Mouse (Mus musculus) cerebellum, postnatal 14 days (tissue): ENCODE results near the gene Agbl4.
A peak's percentile ranks its signal among the peaks of the same experiment; 100 is the strongest.

Source experiments
- DNase-seq, 2 experiments: peaks; one replicate each; pipeline ENCODE4 v3.0.0; 2021; ENCODE audit warnings: mixed read lengths in 2 of 2

Agbl4 gene

GRCm38 (mm10) chr4:111449442-111450199, 1052.2 kb downstream of the Agbl4 start:
- no peak for DNase-seq

- DNase-seq: no peak
These were observed 1053.9 kb downstream of the Agbl4 start for GRCm38 (mm10) chr4:111451283-111451918.

GRCm38 (mm10) chr4:111452192-111452591, 1054.7 kb downstream of the Agbl4 start:
- no peak for DNase-seq

DNA sequence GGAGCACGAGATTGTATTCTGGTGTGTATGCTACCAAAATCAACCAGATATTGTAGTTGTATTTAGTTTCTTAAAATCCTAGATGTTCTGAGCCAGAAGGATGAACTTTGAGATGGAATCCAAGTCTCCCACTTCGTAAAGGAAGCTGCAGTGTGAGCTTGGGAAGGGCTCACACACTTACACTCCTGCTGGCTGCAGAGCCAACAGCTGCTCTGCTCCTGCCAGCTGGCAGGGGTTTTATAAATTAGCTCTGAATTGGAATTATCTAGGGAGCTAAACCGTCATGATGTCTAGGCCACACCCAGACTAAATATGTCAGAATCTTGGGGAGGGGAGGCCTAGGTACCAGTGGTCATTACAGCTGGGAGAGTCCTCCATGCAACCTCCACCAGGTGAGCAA, 1055.8 kb downstream of the Agbl4 start:
- DNase-seq: no peak

GRCm38 (mm10) chr4:111455621-111456020, 1058.2 kb downstream of the Agbl4 start:
- no peak for DNase-seq

- no peak for DNase-seq
These were observed 1060.1 kb downstream of the Agbl4 start for GRCm38 (mm10) chr4:111457568-111457967.

DNA sequence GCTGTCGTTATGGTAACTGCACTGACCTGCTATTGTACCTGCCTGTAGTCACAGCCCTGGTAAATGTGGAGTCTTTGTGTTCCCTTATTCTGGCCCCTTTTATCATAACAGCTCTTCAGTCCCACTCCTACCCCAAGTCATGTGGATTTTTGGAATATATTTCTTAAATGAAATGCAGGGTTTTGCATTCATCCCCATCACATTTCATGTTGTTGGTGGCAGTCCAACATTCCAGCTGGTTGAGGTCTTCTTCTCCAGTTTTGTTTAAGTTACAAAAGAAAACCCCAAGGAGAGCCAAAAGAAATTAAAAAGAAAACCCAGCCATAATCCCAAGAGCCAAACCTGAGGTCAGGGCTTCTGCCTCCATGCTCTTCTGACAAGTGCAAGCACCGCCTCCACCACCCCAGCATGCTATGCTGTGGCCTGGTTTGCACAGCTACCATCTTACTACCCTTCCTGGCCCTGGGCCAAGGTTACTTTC, 1069.9 kb downstream of the Agbl4 start:
- no peak for DNase-seq

GRCm38 (mm10) chr4:111467796-111468195, 1070.3 kb downstream of the Agbl4 start:
- DNase-seq: no peak

GRCm38 (mm10) chr4:111469847-111470246, 1072.4 kb downstream of the Agbl4 start:
- no peak for DNase-seq

- no peak for DNase-seq
These were observed 1074.3 kb downstream of the Agbl4 start for GRCm38 (mm10) chr4:111471726-111472125.

- DNase-seq: no peak
These were observed 1075.0 kb downstream of the Agbl4 start for GRCm38 (mm10) chr4:111472511-111472910.

- DNase-seq: no peak
These were observed 1075.6 kb downstream of the Agbl4 start for GRCm38 (mm10) chr4:111473014-111473413.

- no peak for DNase-seq
These were observed 1078.0 kb downstream of the Agbl4 start for GRCm38 (mm10) chr4:111475374-111475971.

DNA sequence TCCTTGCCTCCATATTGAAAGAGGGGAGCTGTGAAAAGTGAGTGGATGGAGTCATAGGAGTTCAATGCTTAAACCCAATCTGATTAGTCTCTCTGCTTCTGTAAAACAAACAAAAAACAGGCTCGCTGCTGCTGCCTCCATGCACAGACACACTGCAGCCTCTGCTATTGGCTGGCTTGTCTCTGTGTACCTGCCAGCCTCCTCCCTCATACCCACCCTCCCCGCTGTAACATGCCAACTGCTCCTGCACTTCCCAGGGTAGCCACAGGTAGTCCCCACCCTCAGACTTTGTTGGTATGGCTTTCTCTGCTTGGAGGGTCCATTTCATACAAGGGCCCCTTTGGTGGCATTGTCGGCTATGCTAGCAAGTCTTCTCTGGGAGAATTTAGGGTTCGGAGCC, 1080.0 kb downstream of the Agbl4 start:
- no peak for DNase-seq

DNA sequence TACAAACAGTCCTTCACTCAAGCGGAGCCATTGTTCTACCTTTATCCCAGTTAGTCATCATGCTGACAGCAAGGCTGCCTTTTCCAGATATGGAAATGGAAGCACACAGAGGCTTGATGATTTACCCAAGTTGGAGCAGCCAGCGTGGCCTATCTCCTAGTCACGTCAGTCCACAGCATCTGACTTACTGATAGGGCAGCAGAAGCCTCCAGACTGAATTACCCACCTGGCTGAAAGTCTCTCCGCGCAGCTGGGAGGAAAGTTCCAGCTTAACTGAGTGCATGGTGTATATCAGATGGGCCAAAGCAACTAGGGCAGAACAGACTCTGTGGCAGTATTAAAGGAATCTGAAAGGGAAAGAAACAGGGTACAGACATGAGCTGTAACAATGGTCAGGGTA, 1086.0 kb downstream of the Agbl4 start:
- DNase-seq: no peak

- DNase-seq: peak; percentile 34 to 35
These were observed 1087.7 kb downstream of the Agbl4 start for GRCm38 (mm10) chr4:111485189-111485588.

GRCm38 (mm10) chr4:111486187-111486586, 1088.7 kb downstream of the Agbl4 start:
- DNase-seq: no peak

DNA sequence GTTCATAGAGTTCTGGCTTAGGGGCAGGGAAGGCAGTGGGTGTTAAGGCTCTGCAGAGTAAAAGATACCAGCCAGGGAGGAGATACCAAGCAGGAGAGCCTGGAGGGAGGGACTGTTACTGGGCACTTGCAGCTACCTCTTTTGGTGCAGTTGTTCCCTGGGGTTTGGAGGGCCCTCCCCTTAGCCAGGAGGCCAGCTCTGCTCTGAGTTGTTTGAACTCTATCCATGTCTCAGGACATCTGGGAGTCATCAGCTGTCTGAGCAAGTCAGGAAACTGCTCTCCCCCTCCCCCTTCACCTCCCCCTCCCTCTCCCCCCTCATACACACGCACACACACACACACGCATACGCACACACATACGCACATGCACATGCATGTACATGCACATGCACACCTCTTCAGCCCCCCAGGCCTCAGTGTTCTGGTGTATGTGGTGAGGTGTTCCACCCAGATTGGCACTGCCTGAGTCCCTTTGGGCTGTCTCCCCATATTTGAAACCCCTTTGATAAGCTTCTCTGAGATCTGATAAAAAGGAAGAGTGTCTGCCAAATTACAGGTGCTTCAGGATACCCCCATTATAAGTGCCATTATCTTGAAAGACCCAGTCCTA, 1089.9 kb downstream of the Agbl4 start:
- no peak for DNase-seq

GRCm38 (mm10) chr4:111493750-111494404, 1096.4 kb downstream of the Agbl4 start:
- peak in 1 of 2 experiments; percentile 20 for DNase-seq

DNA sequence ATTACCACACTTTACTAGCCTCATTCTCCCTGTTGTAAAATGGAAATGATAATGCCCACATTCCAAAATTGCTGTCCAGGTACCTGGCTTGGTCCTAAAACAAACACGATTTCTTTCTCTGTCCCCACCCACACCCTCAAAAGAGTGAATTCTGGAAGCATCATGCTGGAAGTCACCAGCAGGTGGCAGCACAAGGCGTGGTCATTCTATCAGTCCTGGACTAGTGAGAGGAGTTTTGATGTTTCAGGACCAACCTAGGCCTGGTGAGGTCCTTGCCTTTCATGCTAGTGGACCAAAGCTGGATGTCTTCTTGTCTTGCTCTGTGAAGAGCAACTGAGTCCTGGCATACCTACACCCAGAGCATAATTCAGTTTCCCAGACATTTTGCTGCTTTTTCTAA, 1098.5 kb downstream of the Agbl4 start:
- peak; percentile 86 to 90 for DNase-seq

DNA sequence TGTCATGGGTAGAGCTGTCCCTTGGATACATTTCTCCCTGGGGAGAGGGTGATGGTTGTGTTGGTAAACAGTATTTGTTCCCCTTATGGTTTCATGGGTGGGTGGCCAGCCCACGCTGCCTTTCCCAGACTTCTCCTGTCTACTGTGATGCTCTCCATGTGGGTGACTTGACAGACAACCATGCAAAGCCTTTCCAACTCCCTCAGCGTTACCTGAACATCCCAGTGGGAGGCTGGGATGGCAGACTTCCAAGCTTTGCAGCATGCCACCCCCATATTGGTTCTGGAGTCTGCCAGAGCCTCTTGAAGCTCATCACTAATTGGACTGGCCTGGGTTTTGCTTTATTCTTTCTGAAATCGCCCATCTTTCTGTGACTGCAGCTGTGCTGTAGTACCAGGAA, 1101.3 kb downstream of the Agbl4 start:
- peak; percentile 12 to 26 for DNase-seq

DNA sequence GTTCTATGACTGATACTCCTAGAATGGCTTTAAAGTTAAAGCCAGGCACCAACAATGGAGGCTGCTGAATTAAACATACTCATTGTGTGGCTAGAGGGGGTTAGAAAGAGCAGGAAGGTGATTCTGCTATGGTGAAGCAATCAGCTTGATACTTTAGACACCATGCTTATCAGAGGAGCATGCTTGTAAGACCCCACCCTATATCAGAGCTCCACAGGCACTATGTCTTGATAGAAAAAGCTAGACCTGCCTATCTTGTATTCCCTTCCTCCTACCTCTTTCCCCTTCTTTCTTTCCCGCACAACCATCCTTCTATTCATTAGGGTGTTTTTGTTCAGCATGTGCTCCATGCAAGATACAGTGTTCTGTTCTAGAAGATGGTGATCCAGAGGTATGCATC, 1104.0 kb downstream of the Agbl4 start:
- DNase-seq: no peak
